Mouse (Mus musculus) liver, embryonic 14.5 days (tissue): ENCODE results near the gene Zbtb1. TPM values are rescaled to one million over a fixed set of nuclear protein-coding genes. Genes with fewer than 3 reads are reported as not detected.
A peak's percentile ranks its signal among the peaks of the same experiment; 100 is the strongest.

Experiments
- ATAC-seq: fragments of 200-750 bp; cut with Nextera tagmentation; 2 replicates; pipeline ENCODE4 v1.8.0; 2017; ENCODE audit warnings: moderate number of reproducible peaks, mild to moderate bottlenecking, moderate library complexity; ENCODE audit not compliant: insufficient read depth
- DNase-seq, 3 experiments: peaks; one replicate each; pipeline ENCODE4 v3.0.0-alpha.2; 2012 to 2013; ENCODE audit warnings: low read depth in 3 of 3, low spot score in 3 of 3
- H3K27ac ChIP-seq: fragments of 300-500 bp; sonication (generic); 2 replicates; pipeline ENCODE4 v1.5.1; 2014; ENCODE audit warnings: moderate library complexity, mild to moderate bottlenecking, control low read depth, inconsistent platforms
- H3K27me3 ChIP-seq: fragments of 300-500 bp; sonication (generic); 2 replicates; pipeline ENCODE4 v1.6.1; 2014; ENCODE audit warnings: mild to moderate bottlenecking, low read length, moderate library complexity; ENCODE audit not compliant: control insufficient read depth, insufficient read depth
- H3K36me3 ChIP-seq: fragments of 300-500 bp; sonication (generic); replicated peaks from 2 replicates; pipeline ENCODE4 v1.6.1; 2014; ENCODE audit warnings: low read depth; ENCODE audit not compliant: control insufficient read depth, insufficient read depth
- H3K4me1 ChIP-seq, 2 experiments: fragments of 200-500 bp in 1 of 2; fragments of 300-500 bp in 1 of 2; sonication (generic) in 1 of 2; replicated peaks; 2 replicates each; pipeline ENCODE4 v1.6.1; 2012 to 2014; ENCODE audit warnings: antibody characterized with exemption in 1 of 2, inconsistent platforms in 1 of 2, low read length in 1 of 2; ENCODE audit not compliant: control insufficient read depth in 2 of 2, insufficient read depth in 2 of 2
- H3K4me2 ChIP-seq: fragments of 300-500 bp; sonication (generic); 2 replicates; pipeline ENCODE4 v1.6.1; 2014; ENCODE audit warnings: low read depth, mild to moderate bottlenecking, control low read depth, moderate library complexity
- H3K4me3 ChIP-seq, 2 experiments: fragments of 200-500 bp in 1 of 2; fragments of 300-500 bp in 1 of 2; sonication (generic) in 1 of 2; 2 replicates each; pipeline ENCODE4 v1.5.1; 2012 to 2014; ENCODE audit warnings: low read depth in 2 of 2, low read length in 2 of 2, mild to moderate bottlenecking in 2 of 2, control low read depth in 1 of 2, inconsistent platforms in 1 of 2, moderate library complexity in 1 of 2; ENCODE audit not compliant: insufficient read depth in 1 of 2
- H3K9ac ChIP-seq: fragments of 300-500 bp; sonication (generic); replicated peaks from 2 replicates; pipeline ENCODE4 v1.6.1; 2014; ENCODE audit warnings: mild to moderate bottlenecking, control low read depth, moderate library complexity
- H3K9me3 ChIP-seq: fragments of 300-500 bp; sonication (generic); 2 replicates; pipeline ENCODE4 v1.6.1; 2016; ENCODE audit warnings: low read length, mixed read lengths; ENCODE audit not compliant: control insufficient read depth
- CTCF ChIP-seq: IDR thresholded peaks from 2 replicates; pipeline ENCODE4 v1.5.1; 2016; ENCODE audit warnings: antibody characterized with exemption, low read depth, control low read depth
- EP300 ChIP-seq: IDR thresholded peaks from 2 replicates; pipeline ENCODE4 v1.6.1; 2016; ENCODE audit warnings: antibody characterized with exemption, low read depth
- WGBS: fragments of 180-500 bp; shearing (Covaris S2); extraction: QIAGEN DNeasy Blood & Tissue Kit; methylation state at CpG from one replicate; pipeline ENCODE4 v1.1.7; 2014; ENCODE audit not compliant: insufficient replicate concordance; 5-methylcytosine and 5-hydroxymethylcytosine counted together
- polyA plus RNA-seq, 2 experiments: library from polyadenylated mRNA; depleted of rRNA in 1 of 2; stranded (reverse) in 1 of 2; unstranded in 1 of 2; fragments of >200 nt; fragmentation: Nextera tagmentation in 1 of 2; extraction: Ambion mirVana in 1 of 2; gene quantifications; 2 replicates each; pipeline versions ENCODE4 v1.2.1 to v1.2.3; 2012 to 2014

Zbtb1 gene
- polyA plus RNA-seq, 2 experiments: 2.6 to 3.5 TPM

DNA sequence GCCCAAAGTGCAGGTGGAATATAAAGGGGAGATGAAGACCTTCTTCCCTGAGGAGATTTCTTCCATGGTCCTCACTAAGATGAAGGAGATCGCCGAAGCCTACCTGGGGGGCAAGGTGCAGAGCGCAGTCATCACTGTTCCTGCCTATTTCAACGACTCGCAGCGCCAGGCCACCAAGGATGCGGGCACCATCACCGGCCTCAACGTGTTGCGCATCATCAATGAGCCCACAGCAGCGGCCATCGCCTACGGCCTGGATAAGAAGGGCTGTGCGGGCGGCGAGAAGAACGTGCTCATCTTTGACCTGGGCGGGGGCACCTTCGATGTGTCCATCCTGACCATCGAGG lies 34.7 kb downstream of the Zbtb1 start:
- Histone ChIP-seq H3K9ac (no peak overlapping the region), H3K36me3 (no peaks in the 10 kb centered on the region), H3K27me3 (peaks cover 36% of the 10 kb centered on the region), H3K27ac (no peak overlapping the region), H3K9me3 (no peaks in the 10 kb centered on the region), H3K4me1 (peaks cover 0 to 14% of the 10 kb centered on the region in 2 experiments), H3K4me3 (peak overlapping the region; percentile 74 to 86; a peak in 3 of 4 replicates), H3K4me2 (peak overlapping the region; percentile 97)
- ATAC-seq (no peak), DNase-seq (no peak)
- no peak for TF ChIP-seq EP300
- TF ChIP-seq CTCF: no peak
- 9% methylated on average over 20 of the region's 20 CpGs for WGBS

DNA sequence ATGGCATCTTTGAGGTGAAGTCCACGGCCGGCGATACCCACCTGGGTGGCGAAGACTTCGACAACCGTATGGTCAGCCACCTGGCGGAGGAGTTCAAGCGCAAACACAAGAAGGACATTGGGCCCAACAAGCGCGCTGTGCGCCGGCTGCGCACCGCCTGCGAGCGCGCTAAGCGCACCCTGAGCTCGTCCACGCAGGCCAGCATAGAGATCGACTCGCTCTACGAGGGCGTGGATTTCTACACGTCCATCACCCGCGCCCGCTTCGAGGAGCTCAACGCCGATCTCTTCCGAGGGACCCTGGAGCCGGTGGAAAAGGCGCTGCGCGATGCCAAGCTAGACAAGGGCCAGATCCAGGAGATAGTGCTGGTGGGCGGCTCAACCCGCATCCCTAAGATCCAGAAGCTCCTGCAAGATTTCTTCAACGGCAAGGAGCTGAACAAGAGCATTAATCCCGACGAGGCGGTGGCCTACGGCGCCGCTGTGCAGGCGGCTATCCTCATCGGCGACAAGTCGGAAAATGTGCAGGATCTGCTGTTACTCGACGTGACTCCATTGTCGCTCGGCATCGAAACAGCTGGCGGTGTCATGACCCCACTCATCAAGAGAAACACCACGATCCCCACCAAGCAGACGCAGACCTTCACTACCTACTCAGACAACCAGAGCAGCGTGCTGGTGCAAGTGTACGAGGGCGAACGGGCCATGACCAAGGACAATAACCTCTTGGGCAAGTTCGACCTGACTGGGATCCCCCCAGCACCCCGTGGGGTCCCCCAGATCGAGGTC lies 35.3 kb downstream of the Zbtb1 start:
- Histone ChIP-seq H3K27me3 (peaks cover 36% of the 10 kb centered on the region), H3K4me1 (peaks cover 0 to 14% of the 10 kb centered on the region in 2 experiments), H3K9me3 (no peaks in the 10 kb centered on the region), H3K27ac (no peak overlapping the region), H3K9ac (no peak overlapping the region), H3K36me3 (no peaks in the 10 kb centered on the region), H3K4me3 (peak overlapping the region; percentile 18 to 86; a peak in 3 of 4 replicates), H3K4me2 (peak overlapping the region; percentile 97)
- DNase-seq: no peak
- no peak for ATAC-seq
- WGBS: 6% methylated on average over 64 of the region's 64 CpGs
- TF ChIP-seq EP300: no peak
- TF ChIP-seq CTCF: no peak

DNA sequence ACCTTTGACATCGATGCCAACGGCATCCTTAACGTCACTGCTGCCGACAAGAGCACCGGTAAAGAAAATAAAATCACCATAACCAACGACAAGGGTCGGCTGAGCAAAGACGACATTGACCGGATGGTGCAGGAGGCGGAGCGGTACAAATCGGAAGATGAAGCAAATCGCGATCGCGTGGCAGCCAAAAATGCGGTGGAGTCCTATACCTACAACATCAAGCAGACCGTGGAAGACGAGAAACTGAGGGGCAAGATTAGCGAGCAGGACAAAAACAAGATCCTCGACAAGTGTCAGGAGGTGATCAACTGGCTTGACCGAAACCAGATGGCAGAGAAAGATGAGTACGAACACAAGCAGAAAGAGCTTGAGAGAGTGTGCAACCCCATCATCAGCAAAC lies 35.9 kb downstream of the Zbtb1 start:
- Histone ChIP-seq H3K4me3 (peak overlapping the region; percentile 11 to 18; a peak in 3 of 4 replicates), H3K27ac (no peak overlapping the region), H3K27me3 (peaks cover 36% of the 10 kb centered on the region), H3K9ac (no peak overlapping the region), H3K4me1 (peaks cover 0 to 14% of the 10 kb centered on the region in 2 experiments), H3K36me3 (no peaks in the 10 kb centered on the region), H3K9me3 (no peaks in the 10 kb centered on the region), H3K4me2 (peak overlapping the region; percentile 97)
- DNase-seq (no peak), ATAC-seq (no peak)
- WGBS: 4% methylated on average over 23 of the region's 23 CpGs
- TF ChIP-seq CTCF: no peak
- TF ChIP-seq EP300: no peak

DNA sequence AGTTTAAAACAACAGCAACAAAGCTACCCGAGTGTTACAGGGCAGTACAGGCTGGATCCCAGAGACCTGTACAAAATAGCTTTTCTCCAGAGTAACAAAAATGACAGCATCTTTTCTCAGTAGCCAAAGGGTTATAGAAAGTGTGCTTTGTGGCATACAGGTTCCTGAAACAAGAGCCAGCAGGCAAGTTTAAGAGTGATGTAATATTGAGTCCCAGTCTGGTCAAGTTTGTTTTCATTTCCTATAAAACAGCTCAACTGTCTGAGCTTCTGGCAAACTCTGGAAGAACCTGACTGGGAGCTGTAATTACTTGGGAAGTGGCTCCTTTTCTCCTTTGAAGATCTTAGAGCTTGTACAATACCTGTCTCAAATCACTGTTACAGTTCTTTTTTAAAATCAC lies 37.1 kb downstream of the Zbtb1 start:
- ATAC-seq: no peak
- Histone ChIP-seq H3K9ac (no peak overlapping the region), H3K4me2 (no peak overlapping the region), H3K36me3 (no peaks in the 10 kb centered on the region), H3K27me3 (peaks cover 36% of the 10 kb centered on the region), H3K9me3 (no peaks in the 10 kb centered on the region), H3K27ac (no peak overlapping the region), H3K4me3 (no peak overlapping the region), H3K4me1 (peaks cover 0 to 14% of the 10 kb centered on the region in 2 experiments; a peak in 3 of 4 replicates)
- WGBS: 46% methylated on average over 1 of the region's 1 CpGs
- DNase-seq: no peak
- no peak for TF ChIP-seq CTCF
- TF ChIP-seq EP300: no peak

DNA sequence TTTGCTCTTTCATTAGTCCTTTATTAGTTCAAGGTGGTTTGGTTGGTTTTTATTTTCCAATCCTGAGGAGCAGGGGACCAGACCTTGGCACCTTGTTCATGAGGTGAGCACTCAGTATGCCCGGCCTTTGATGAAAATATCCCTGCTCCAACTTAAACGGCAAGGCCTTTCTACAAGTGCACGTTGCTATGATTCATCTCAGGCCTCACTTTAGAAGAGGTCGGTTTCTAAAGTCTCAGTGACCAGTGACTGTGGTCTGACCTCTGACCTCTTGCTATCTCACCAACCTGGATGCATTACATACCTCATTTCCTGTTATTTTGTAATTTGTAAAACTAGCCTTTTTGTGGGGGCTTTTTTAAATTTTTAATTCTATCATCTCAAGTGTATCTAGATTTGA lies 39.1 kb downstream of the Zbtb1 start:
- Histone ChIP-seq H3K27ac (no peak overlapping the region), H3K9ac (no peak overlapping the region), H3K4me1 (peaks cover 0 to 8% of the 10 kb centered on the region in 2 experiments; a peak in 3 of 4 replicates), H3K4me3 (no peak overlapping the region), H3K9me3 (no peaks in the 10 kb centered on the region), H3K36me3 (no peaks in the 10 kb centered on the region), H3K27me3 (peaks cover 36% of the 10 kb centered on the region), H3K4me2 (no peak overlapping the region)
- 45% methylated on average over 4 of the region's 4 CpGs for WGBS
- ATAC-seq (no peak), DNase-seq (no peak)
- TF ChIP-seq EP300 (no peak), CTCF (no peak)
